In the genomic region with DNA sequence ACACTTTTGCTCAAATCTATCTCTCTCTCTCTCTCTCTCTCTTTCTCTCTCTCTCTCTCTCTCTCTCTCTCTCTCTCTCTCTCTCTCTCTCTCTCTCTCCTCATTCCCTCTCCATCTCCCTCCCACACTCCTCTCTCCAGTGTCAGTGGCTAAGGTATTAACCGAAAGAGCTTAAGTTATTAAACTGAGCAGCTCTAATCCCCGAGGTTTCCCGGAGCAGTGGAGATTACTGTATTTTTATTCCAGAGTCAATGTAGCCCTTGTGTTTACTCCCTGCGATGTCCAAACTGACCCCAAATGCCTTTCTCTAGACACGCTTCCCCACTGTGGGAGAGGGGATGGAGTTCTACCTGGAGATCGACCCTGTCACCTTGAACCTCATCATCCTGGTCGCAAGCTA, we compare ENCODE assay signal across 11 mouse cellular contexts. TPM values are rescaled to one million over a fixed set of nuclear protein-coding genes. Genes with fewer than 3 reads are reported as not detected.
DNase-seq lines count a peak whose midpoint lies in the region; ATAC-seq and TF ChIP-seq lines count a peak whose summit lies in the region.
"Had no signal": no experiment of that assay in that cellular context is flagged by ENCODE, and none has a peak within 500 bp of the region (broad histone marks: within the 10 kb centered on the region; RNA-seq: fewer than 3 reads in every experiment).

A gene (plus strand): TSS at position 243 of the 400 bp plus-strand sequence.

- H3K27me3 ChIP-seq in heart, embryonic 14.5 days (ENCODE audit: control insufficient read depth, insufficient read depth, low read length) = no peaks in the 10 kb centered on the region
- no peaks in the 10 kb centered on the region for H3K27me3 ChIP-seq in heart, adult 2 months (ENCODE audit: control insufficient read depth, insufficient read depth, low read length)
- H3K27me3 ChIP-seq in forebrain, embryonic 10.5 days (ENCODE audit: poor library complexity, severe bottlenecking) = no peaks in the 10 kb centered on the region
- no peaks in the 10 kb centered on the region for H3K27me3 ChIP-seq in hindbrain, embryonic 13.5 days

- intact Hi-C loops in heart, adult 2 months (cut with DNase I) = loop anchor here (5.0 kb wide), 1 partner anchor 45 kb away; no protein-coding TSS in a partner anchor

- H3K4me2 ChIP-seq in heart, embryonic 14.5 days (ENCODE audit: low read length) = no peak within 1 kb of the TSS
- H3K4me2 ChIP-seq in hindbrain, embryonic 13.5 days = no peak within 1 kb of the TSS

- no peak for TF ChIP-seq CTCF in heart, adult 2 months (IDR thresholded peaks at IDR 0.05)

- no peaks in the 10 kb centered on the region for H3K79me2 ChIP-seq in heart, adult 2 months (replicated peaks; ENCODE audit: control insufficient read depth, insufficient read depth, low read length)

- 83% methylated on average over 7 of the region's 7 CpGs for WGBS in heart, embryonic 14.5 days
- WGBS in heart, adult 2 months = 86% methylated on average over 7 of the region's 7 CpGs
- 93% methylated on average over 7 of the region's 7 CpGs for WGBS in forebrain, embryonic 10.5 days
- 89% methylated on average over 7 of the region's 7 CpGs for WGBS in hindbrain, embryonic 13.5 days

- no peak for TF ChIP-seq POLR2A in heart, adult 2 months (IDR thresholded peaks at IDR 0.05; ENCODE audit: insufficient read depth, low read depth, low read length)

- H3K9me3 ChIP-seq in heart, embryonic 14.5 days (ENCODE audit: control insufficient read depth, low read length) = no peaks in the 10 kb centered on the region
- H3K9me3 ChIP-seq in forebrain, embryonic 10.5 days = no peaks in the 10 kb centered on the region
- no peaks in the 10 kb centered on the region for H3K9me3 ChIP-seq in hindbrain, embryonic 13.5 days

- H3K4me3 ChIP-seq in heart, embryonic 14.5 days (ENCODE audit: control insufficient read depth in 1 of 2, insufficient read depth in 1 of 2, low read depth in 1 of 2, low read length in 2 of 2) = no peak within 1 kb of the TSS
- no peak within 1 kb of the TSS for H3K4me3 ChIP-seq in heart, adult 2 months
- no peak within 1 kb of the TSS for H3K4me3 ChIP-seq in forebrain, embryonic 10.5 days
- no peak within 1 kb of the TSS for H3K4me3 ChIP-seq in hindbrain, embryonic 13.5 days
- H3K4me3 ChIP-seq: erythroblast, embryonic 14.5 days had no signal

- no peaks in the 10 kb centered on the region for H3K36me3 ChIP-seq in heart, embryonic 14.5 days (ENCODE audit: control insufficient read depth, insufficient read depth, low read length)
- peaks cover 8% of the 10 kb centered on the region for H3K36me3 ChIP-seq in heart, adult 2 months (ENCODE audit: control insufficient read depth, insufficient read depth, low read length)
- H3K36me3 ChIP-seq in forebrain, embryonic 10.5 days (replicated peaks) = no peaks in the 10 kb centered on the region
- no peaks in the 10 kb centered on the region for H3K36me3 ChIP-seq in hindbrain, embryonic 13.5 days

- ATAC-seq in heart, embryonic 14.5 days (ENCODE audit: insufficient number of reproducible peaks, insufficient read depth, low FRiP score, low read depth) = no peak
- no peak for ATAC-seq in hindbrain, embryonic 13.5 days (ENCODE audit: low FRiP score)
- no peak for ATAC-seq in monocyte, adult 5-6 weeks (replicated peaks; ENCODE audit: insufficient number of reproducible peaks, low FRiP score, low TSS enrichment, poor library complexity, severe bottlenecking)

- H3K4me1 ChIP-seq in heart, embryonic 14.5 days (ENCODE audit: control insufficient read depth in 2 of 2, insufficient read depth in 2 of 2, low read length in 2 of 2) = no peaks in the 10 kb centered on the region
- H3K4me1 ChIP-seq in heart, adult 2 months (ENCODE audit: control insufficient read depth, insufficient read depth, low read length) = peaks cover 5% of the 10 kb centered on the region
- H3K4me1 ChIP-seq in forebrain, embryonic 10.5 days = no peaks in the 10 kb centered on the region
- no peaks in the 10 kb centered on the region for H3K4me1 ChIP-seq in hindbrain, embryonic 13.5 days (replicated peaks)

- DNase-seq in heart, adult 2 months = no peak
- no peak for DNase-seq in forebrain, embryonic 10.5 days (ENCODE audit: extremely low spot score, low spot score)
- DNase-seq in gastrocnemius, postnatal 25 days = no peak
- DNase-seq in lung, postnatal 25 days (ENCODE audit: low spot score) = no peak
- no peak for DNase-seq in adipocyte (ENCODE audit: low spot score)
- DNase-seq: liver; spleen, adult 18-20 months had no signal

- no peak for TF ChIP-seq EP300 in heart, adult 2 months (IDR thresholded peaks at IDR 0.05; ENCODE audit: insufficient read depth, low read depth, low read length)

- H3K27ac ChIP-seq in heart, embryonic 14.5 days (replicated peaks in 1 of 2; ENCODE audit: control insufficient read depth in 1 of 2, insufficient read depth in 1 of 2, low read depth in 2 of 2, low read length in 2 of 2) = no peak within 1 kb of the TSS
- no peak within 1 kb of the TSS for H3K27ac ChIP-seq in heart, adult 2 months
- H3K27ac ChIP-seq in forebrain, embryonic 10.5 days = no peak within 1 kb of the TSS
- no peak within 1 kb of the TSS for H3K27ac ChIP-seq in hindbrain, embryonic 13.5 days

- H3K9ac ChIP-seq in heart, embryonic 14.5 days (ENCODE audit: low read length) = no peak within 1 kb of the TSS
- no peak within 1 kb of the TSS for H3K9ac ChIP-seq in heart, adult 2 months (ENCODE audit: low read depth, low read length)
- H3K9ac ChIP-seq in hindbrain, embryonic 13.5 days = no peak within 1 kb of the TSS

RNA-seq across cellular contexts. Expression of the gene that starts here (rescaled TPM):
- polyA plus RNA-seq in heart, embryonic 14.5 days (2014; fragmentation: Nextera tagmentation; extraction: Ambion mirVana) = 56.4 and 61.0 TPM in 2 replicates
- total RNA-seq in heart, adult 2 months (2021) = 1 to 10 TPM; 7.5 to 8.1 TPM
- 3.9 and 8.8 TPM in 2 replicates for polyA plus RNA-seq in heart, adult 2 months (2012; rRNA removed)
- polyA plus RNA-seq in forebrain, embryonic 10.5 days (2016; fragmentation: Nextera tagmentation; extraction: Ambion mirVana) = 14.7 and 16.9 TPM in 2 replicates
- polyA plus RNA-seq in hindbrain, embryonic 13.5 days (2015; fragmentation: Nextera tagmentation; extraction: Ambion mirVana) = 28.4 and 29.3 TPM in 2 replicates
- total RNA-seq in monocyte, adult 5-6 weeks (2017) = 25.2 to 33.2 TPM (median 32.0 TPM) in 3 replicates
- 1 to 10 TPM; 1.6 to 2.9 TPM for total RNA-seq in gastrocnemius, postnatal 25 days (2021)
